Mouse (Mus musculus): ENCODE data around the gene Entr1.
A peak's percentile ranks its signal among the peaks of the same experiment; 100 is the strongest.

Gene Entr1

DNA sequence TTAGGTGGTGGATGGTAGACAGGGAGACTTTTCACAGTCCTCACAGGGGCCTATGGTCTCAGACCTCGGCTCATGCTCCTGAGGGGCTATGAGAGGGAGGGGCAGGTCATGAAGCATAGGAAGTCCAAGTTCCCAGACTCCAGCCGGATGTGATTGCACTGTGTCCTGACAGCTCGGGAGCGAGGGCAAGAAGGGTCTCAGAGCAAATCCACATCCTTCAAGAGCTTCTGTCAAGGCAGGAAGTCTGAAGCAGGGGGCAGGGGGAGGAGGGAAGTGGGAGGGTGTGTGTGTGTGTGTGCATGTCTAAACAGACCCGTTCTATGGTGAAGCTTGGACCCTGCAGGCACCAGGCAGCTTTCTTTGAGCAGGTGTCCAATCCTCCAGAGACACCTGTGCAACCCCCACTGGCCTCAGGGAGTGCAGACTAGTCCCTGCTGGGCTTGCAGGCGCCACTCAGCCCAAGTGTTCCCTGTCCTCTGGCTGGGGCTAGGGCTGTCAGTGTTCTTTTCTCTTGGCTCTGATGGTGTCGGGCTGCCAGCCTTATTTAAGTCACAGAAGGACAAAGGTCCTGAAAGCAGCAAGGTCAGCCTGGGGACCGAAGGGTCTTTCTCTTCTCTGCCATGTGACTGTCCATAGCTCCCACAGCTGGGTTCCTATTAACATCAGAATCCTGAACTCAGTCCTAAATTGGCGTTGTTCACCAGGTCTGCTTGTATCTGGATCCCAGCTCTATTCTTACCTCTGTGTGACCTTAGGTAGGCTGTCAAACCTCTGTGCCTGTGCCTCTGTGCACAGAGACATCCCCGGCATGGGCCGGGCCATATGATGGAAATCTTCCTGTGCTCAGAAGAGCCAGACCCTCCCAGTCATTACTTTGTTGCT lies 46.3 kb downstream of the Entr1 start:
- no peak for DNase-seq (ENCODE audit: low spot score)

DNA sequence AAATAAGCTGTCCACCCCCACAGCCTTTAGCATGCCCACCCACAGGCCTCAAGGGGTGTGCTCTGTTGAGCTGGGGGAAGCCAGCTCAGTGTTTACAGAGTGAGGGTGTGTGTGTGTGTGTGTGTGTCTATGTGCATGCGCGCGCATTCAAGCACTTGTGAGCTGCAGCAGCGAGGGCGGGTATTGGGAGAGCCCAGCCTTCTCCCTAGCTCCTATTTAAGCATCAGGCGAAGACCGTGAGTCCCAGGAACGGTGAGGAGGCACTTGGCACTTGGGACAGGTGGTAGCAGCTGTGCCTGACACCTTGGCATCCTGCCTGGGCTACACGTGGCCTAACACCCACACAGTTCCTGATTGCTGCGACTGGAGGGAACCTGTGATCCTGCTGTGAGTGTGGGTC lies 47.1 kb downstream of the Entr1 start:
- peak; percentile 30 for DNase-seq (ENCODE audit: low spot score)

DNA sequence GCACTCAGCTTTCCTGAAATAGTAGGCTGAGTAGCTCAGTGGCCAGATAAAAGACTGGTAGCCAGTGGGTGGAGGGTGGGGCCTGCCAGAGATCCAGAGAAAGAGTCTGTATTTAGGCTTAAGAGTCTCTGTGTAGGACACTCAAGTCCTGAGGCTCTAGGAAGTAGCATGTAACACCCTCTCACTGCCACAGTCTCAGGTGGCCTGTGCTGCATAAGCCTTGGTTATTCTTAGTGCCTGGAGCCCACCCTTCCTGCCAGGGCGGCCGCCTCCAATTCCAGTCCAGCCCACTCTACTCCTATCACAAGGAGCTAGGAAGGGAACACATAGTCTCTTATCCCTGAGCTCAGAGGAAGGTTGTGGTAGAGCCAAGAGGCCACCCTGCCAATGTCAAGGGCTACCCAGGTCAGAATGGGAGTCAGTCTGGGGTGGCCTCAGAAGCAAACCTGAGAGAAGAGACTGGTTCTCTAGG lies 47.6 kb downstream of the Entr1 start:
- no peak for DNase-seq (ENCODE audit: low spot score)

DNA sequence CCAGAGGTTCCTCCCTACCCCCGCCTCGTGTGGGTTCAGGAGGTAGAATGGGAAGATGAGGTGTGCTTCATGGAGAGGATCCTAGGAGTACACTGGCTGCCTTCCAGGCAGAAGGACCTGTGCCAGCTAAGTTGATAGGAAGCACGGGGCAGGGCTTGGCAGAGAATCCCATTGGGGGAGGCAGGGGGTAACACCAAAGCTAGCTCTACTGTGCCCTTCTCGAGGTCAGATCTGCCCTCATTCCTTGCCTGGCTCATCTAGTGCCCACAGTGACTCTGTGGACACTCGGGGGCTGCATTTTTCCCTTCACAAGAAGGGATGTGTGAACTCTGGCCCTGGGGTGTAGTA lies 49.9 kb downstream of the Entr1 start:
- DNase-seq (ENCODE audit: low spot score) = peak; percentile 73

DNA sequence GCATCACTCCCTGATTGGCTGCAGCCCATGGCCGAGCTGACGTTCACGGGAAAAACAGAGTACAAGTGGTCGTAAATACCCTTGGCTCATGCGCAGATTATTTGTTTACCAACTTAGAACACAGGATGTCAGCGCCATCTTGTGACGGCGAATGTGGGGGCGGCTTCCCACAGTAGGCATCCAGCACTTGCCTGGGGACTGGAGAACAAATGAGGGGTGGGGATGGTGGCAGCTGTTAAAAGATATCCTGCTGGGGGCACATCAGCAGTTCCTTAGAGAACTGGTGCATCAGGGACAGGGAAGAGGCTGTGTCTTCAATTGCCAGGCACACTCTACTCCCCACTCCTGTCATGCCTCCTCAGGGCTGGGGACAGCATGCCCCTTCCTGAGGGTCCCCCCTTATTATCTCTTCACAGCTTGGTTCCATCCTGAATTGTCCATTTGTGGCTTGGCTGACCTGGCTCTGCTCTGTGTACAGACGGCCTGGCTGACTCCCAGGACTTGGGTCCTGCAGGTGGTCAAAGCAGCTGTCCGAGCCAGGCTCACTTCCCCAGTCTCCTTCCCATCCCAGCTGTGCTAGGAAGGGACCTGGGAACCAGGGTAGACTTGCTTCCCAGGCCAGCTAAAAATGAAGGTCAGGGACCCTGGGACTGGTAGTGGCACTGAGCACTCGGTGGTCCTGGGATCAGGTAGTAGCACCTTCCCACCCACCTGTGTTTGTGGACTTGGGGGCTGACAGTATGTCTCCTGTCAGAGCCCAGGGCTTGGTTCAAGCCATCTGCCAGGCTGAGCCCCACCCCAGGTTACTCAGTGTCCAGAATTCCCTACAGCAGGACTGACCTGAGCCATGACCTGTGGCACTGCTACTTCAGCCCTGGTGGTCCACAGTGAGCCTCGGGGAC lies 50.6 kb downstream of the Entr1 start:
- DNase-seq (ENCODE audit: low spot score) = no peak
